Mouse (Mus musculus) fibroblast of lung, adult 2 months (primary cell): ENCODE results near the gene Pofut1.

Experiments used
- DNase-seq: peaks from one replicate; pipeline ENCODE4 v3.0.0-alpha.2; 2011; ENCODE audit warnings: low read depth

Pofut1 gene

GRCm38 (mm10) chr2:153290938-153291928, 49.9 kb downstream of the Pofut1 start, which contains the start of gene Kif3b:
TSS of gene Kif3b (plus strand) at chr2:153291413.
- DNase-seq = peak; percentile 48

GRCm38 (mm10) chr2:153292305-153292861, 51.0 kb downstream of the Pofut1 start:
- no peak for DNase-seq

- DNase-seq = no peak
Observed at GRCm38 (mm10) chr2:153295196-153295595, 53.9 kb downstream of the Pofut1 start.

GRCm38 (mm10) chr2:153297771-153298170, 56.4 kb downstream of the Pofut1 start:
- no peak for DNase-seq

- no peak for DNase-seq
Observed at GRCm38 (mm10) chr2:153298460-153298859, 57.1 kb downstream of the Pofut1 start.

GRCm38 (mm10) chr2:153298863-153299262, 57.5 kb downstream of the Pofut1 start:
- no peak for DNase-seq

- DNase-seq = no peak
Observed at GRCm38 (mm10) chr2:153301123-153301522, 59.8 kb downstream of the Pofut1 start.

- DNase-seq = no peak
Observed at GRCm38 (mm10) chr2:153305240-153305639, 63.9 kb downstream of the Pofut1 start.

- DNase-seq = no peak
Observed at GRCm38 (mm10) chr2:153308586-153308985, 67.3 kb downstream of the Pofut1 start.

GRCm38 (mm10) chr2:153309106-153309505, 67.8 kb downstream of the Pofut1 start:
- no peak for DNase-seq

- DNase-seq = peak; percentile 39
Observed at GRCm38 (mm10) chr2:153310228-153310627, 68.9 kb downstream of the Pofut1 start.

GRCm38 (mm10) chr2:153312884-153313283, 71.6 kb downstream of the Pofut1 start:
- DNase-seq = no peak

- no peak for DNase-seq
Observed at GRCm38 (mm10) chr2:153318408-153318807, 77.1 kb downstream of the Pofut1 start.

- DNase-seq = no peak
Observed at GRCm38 (mm10) chr2:153319036-153319643, 77.8 kb downstream of the Pofut1 start.
